Mouse (Mus musculus): ENCODE data around the gene Mical2. TPM values are rescaled to one million over a fixed set of nuclear protein-coding genes. Genes with fewer than 3 reads are reported as not detected.

Gene Mical2
- total and polyA plus RNA-seq, 3 experiments, result not detected

- no peaks in the 10 kb centered on the region for H3K36me3 ChIP-seq (ENCODE audit: control insufficient read depth in 1 of 2, insufficient read depth in 2 of 2, low read length in 2 of 2)
Measured at GRCm38 (mm10) chr7:112444985-112445367, 219.3 kb downstream of the Mical2 start.

GRCm38 (mm10) chr7:112446498-112446897 lies 220.8 kb downstream of the Mical2 start:
- TF ChIP-seq ELF1 (IDR thresholded peaks at IDR 0.05; ENCODE audit: low read depth, low read length), result no peak
- TF ChIP-seq ZNF384 (IDR thresholded peaks at IDR 0.05; ENCODE audit: low read depth, low read length), result no peak
- Histone ChIP-seq H3K27me3 (ENCODE audit: control insufficient read depth in 1 of 2, insufficient read depth in 2 of 2, low read length in 2 of 2) (no peaks in the 10 kb centered on the region), H3K36me3 (ENCODE audit: control insufficient read depth in 1 of 2, insufficient read depth in 2 of 2, low read length in 2 of 2) (no peaks in the 10 kb centered on the region), H3K79me2 (ENCODE audit: control insufficient read depth, insufficient read depth, low read length, poor library complexity) (no peaks in the 10 kb centered on the region), H3K4me1 (ENCODE audit: control insufficient read depth in 1 of 2, insufficient read depth in 2 of 2, low read length in 2 of 2) (no peaks in the 10 kb centered on the region), H3K9me3 (replicated peaks; ENCODE audit: insufficient read depth, low read length) (no peaks in the 10 kb centered on the region), H3K27ac (ENCODE audit: control insufficient read depth, low read depth, low read length) (no peak overlapping the region), H3K9ac (ENCODE audit: control insufficient read depth, low read depth, low read length, poor library complexity, severe bottlenecking) (no peak overlapping the region), H3K4me3 (ENCODE audit: control insufficient read depth in 1 of 2, insufficient read depth in 1 of 2, low read depth in 2 of 2, low read length in 2 of 2) (no peak overlapping the region)
- DNase-seq (ENCODE audit: low read depth, low spot score), result no peak

More at GRCm38 (mm10) chr7:112444985-112445367, 219.3 kb downstream of the Mical2 start:
- no peak for DNase-seq (ENCODE audit: low read depth, low spot score)
- H3K79me2 ChIP-seq (ENCODE audit: control insufficient read depth, insufficient read depth, low read length, poor library complexity), result no peaks in the 10 kb centered on the region
- no peak overlapping the region for H3K9ac ChIP-seq (ENCODE audit: control insufficient read depth, low read depth, low read length, poor library complexity, severe bottlenecking)
- H3K4me3 ChIP-seq (ENCODE audit: control insufficient read depth in 1 of 2, insufficient read depth in 1 of 2, low read depth in 2 of 2, low read length in 2 of 2), result no peak overlapping the region
- no peaks in the 10 kb centered on the region for H3K9me3 ChIP-seq (replicated peaks; ENCODE audit: insufficient read depth, low read length)
- H3K4me1 ChIP-seq (ENCODE audit: control insufficient read depth in 1 of 2, insufficient read depth in 2 of 2, low read length in 2 of 2), result no peaks in the 10 kb centered on the region
- TF ChIP-seq POLR2AphosphoS2 (IDR thresholded peaks at IDR 0.05; ENCODE audit: low read length) (no peak), USF1 (IDR thresholded peaks at IDR 0.05; ENCODE audit: low read depth, low read length) (no peak), MEF2A (IDR thresholded peaks at IDR 0.05; ENCODE audit: extremely low read depth, insufficient replicate concordance, low read depth, low read length, poor library complexity, severe bottlenecking) (no peak), HCFC1 (IDR thresholded peaks at IDR 0.05; ENCODE audit: low read depth, low read length) (no peak)
- no peak overlapping the region for H3K27ac ChIP-seq (ENCODE audit: control insufficient read depth, low read depth, low read length)
- no peaks in the 10 kb centered on the region for H3K27me3 ChIP-seq (ENCODE audit: control insufficient read depth in 1 of 2, insufficient read depth in 2 of 2, low read length in 2 of 2)

GRCm38 (mm10) chr7:112449954-112450700 lies 224.5 kb downstream of the Mical2 start:
- TF ChIP-seq ELF1 (IDR thresholded peaks at IDR 0.05; ENCODE audit: low read depth, low read length) (no peak), NRF1 (IDR thresholded peaks at IDR 0.05; ENCODE audit: insufficient read depth, low read depth, low read length, poor library complexity, severe bottlenecking) (no peak), EP300 (IDR thresholded peaks at IDR 0.05; ENCODE audit: low read depth in 1 of 2, low read length in 2 of 2) (no peak), MYB (IDR thresholded peaks at IDR 0.05; ENCODE audit: low read depth, low read length) (no peak), ZC3H11A (IDR thresholded peaks at IDR 0.05; ENCODE audit: low read depth, low read length) (no peak), SIN3A (IDR thresholded peaks at IDR 0.05; ENCODE audit: low read length) (no peak), POLR2AphosphoS2 (IDR thresholded peaks at IDR 0.05; ENCODE audit: low read length) (no peak), RCOR1 (IDR thresholded peaks at IDR 0.05; ENCODE audit: low read depth, low read length) (no peak), HCFC1 (IDR thresholded peaks at IDR 0.05; ENCODE audit: low read depth, low read length) (no peak)
- H3K27ac ChIP-seq (ENCODE audit: control insufficient read depth, low read depth, low read length), result no peak overlapping the region
- H3K4me1 ChIP-seq (ENCODE audit: control insufficient read depth in 1 of 2, insufficient read depth in 2 of 2, low read length in 2 of 2), result no peaks in the 10 kb centered on the region
- no peak overlapping the region for H3K4me3 ChIP-seq (ENCODE audit: control insufficient read depth in 1 of 2, insufficient read depth in 1 of 2, low read depth in 2 of 2, low read length in 2 of 2)
- H3K9me3 ChIP-seq (replicated peaks; ENCODE audit: insufficient read depth, low read length), result no peaks in the 10 kb centered on the region
- H3K27me3 ChIP-seq (ENCODE audit: control insufficient read depth in 1 of 2, insufficient read depth in 2 of 2, low read length in 2 of 2), result no peaks in the 10 kb centered on the region
- no peak overlapping the region for H3K9ac ChIP-seq (ENCODE audit: control insufficient read depth, low read depth, low read length, poor library complexity, severe bottlenecking)
- H3K79me2 ChIP-seq (ENCODE audit: control insufficient read depth, insufficient read depth, low read length, poor library complexity), result no peaks in the 10 kb centered on the region
- no peaks in the 10 kb centered on the region for H3K36me3 ChIP-seq (ENCODE audit: control insufficient read depth in 1 of 2, insufficient read depth in 2 of 2, low read length in 2 of 2)
- DNase-seq (ENCODE audit: low read depth, low spot score), result no peak
